Mouse (Mus musculus): ENCODE data around the gene Tomm6.

DNA sequence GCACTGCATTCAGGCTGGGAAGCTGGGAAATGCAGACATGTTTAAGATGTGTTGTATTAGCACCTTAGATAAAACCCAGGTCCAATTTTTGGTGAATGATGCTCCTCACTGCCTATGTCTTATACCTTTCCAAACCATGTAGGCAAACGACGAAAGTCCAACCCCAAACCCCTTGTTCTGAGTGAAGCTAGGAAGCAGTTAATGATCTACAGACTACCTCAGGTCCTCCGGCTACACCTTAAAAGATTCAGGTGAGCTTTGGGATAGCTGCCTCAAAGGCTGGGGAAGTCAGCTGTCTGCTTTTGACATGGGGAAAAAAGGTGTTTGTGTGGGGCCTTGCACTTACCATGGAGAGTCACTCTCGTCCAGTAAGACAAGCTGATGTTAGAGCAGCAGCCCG lies 9.5 kb downstream of the Tomm6 start:
- no peak for TF ChIP-seq POLR2A (IDR thresholded peaks at IDR 0.05; ENCODE audit: borderline replicate concordance, insufficient read depth, low read length)
- no peak for TF ChIP-seq CTCF (IDR thresholded peaks at IDR 0.05; ENCODE audit: borderline replicate concordance, insufficient read depth, low read depth, low read length)
